Mouse (Mus musculus) liver, embryonic 14.5 days (tissue): ENCODE data around the gene Gdpd5.

Experiments used
- CTCF ChIP-seq: IDR thresholded peaks from 2 replicates; pipeline ENCODE4 v1.5.1; 2016; ENCODE audit warnings: antibody characterized with exemption, low read depth, control low read depth
- EP300 ChIP-seq: IDR thresholded peaks from 2 replicates; pipeline ENCODE4 v1.6.1; 2016; ENCODE audit warnings: antibody characterized with exemption, low read depth

GRCm38 (mm10) chr7:99501148-99501547, 119.9 kb downstream of the Gdpd5 start:
- TF ChIP-seq CTCF (no peak), EP300 (no peak)
